Mouse (Mus musculus): ENCODE data around the gene Ryr2.

DNA sequence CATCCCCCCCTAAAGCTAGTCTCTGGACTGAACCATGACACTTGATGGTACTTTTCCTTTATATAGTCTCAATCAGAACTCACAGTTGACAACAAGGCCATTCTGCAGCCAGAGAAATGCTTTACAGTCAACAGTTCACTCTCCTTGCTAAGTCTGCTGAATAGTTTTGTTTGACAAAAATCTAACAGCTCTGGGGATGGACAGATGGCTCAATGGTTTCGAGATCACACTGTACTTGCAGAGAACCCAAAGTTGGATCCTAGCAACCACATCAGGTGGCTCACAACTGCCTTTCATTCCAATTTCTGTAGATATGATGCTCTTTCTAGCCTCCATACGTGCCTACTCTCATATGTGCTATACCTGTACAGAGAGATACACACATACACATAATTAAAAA lies 109.4 kb downstream of the Ryr2 start:
- TF ChIP-seq CTCF (IDR thresholded peaks at IDR 0.05; ENCODE audit: low read depth, low read length) = no peak
- TF ChIP-seq POLR2A (IDR thresholded peaks at IDR 0.05; ENCODE audit: borderline replicate concordance, low read depth, low read length) = no peak

All from bone marrow macrophage, adult 2 months (primary cell).